Mouse (Mus musculus): Measurements from ENCODE around the gene Ermp1.

DNA sequence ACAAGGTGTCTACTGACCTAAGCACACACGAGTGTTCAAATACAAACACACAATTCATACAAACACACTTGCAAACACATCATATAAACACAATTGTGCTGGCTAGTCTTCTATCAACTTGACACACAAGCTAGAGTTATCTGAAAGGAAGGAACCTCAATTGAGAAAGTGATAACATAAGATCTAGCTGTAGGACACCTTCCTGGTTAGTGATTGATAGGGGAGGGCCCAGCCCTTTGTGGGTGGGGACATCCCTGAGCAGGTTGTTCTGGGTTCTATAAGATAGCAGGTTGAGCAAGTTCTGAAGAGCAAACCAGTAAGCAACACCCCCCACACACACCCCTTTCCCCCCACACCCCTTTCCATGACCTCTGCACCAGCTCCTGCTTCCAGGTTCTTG lies 1.5 kb upstream of the Ermp1 start:
- no peak for TF ChIP-seq CTCF (IDR thresholded peaks at IDR 0.05 in 2 of 3, conservative IDR thresholded peaks at IDR 0.05 in 1 of 3; ENCODE audit: control insufficient read depth in 1 of 3, insufficient read depth in 1 of 3, low read depth in 2 of 3, low read length in 3 of 3, poor library complexity in 1 of 3, severe bottlenecking in 1 of 3)
- no peak for TF ChIP-seq ZC3H11A (IDR thresholded peaks at IDR 0.05; ENCODE audit: low read depth, low read length)
- TF ChIP-seq E2F4 (IDR thresholded peaks at IDR 0.05; ENCODE audit: borderline replicate concordance, low read depth, low read length): no peak
- no peak for TF ChIP-seq CHD2 (IDR thresholded peaks at IDR 0.05; ENCODE audit: low read length)
- no peak for TF ChIP-seq POLR2A (IDR thresholded peaks at IDR 0.05; ENCODE audit: control insufficient read depth in 1 of 2, insufficient read depth in 1 of 2, low read depth in 1 of 2, low read length in 2 of 2, poor library complexity in 1 of 2)
- no peak for TF ChIP-seq UBTF (IDR thresholded peaks at IDR 0.05; ENCODE audit: borderline replicate concordance, insufficient read depth, low read depth, low read length)
- no peak for TF ChIP-seq NRF1 (IDR thresholded peaks at IDR 0.05; ENCODE audit: insufficient read depth, low read depth, low read length, poor library complexity, severe bottlenecking)

Measured in MEL (cell line).